Mouse (Mus musculus) forebrain, embryonic 16.5 days (tissue): ENCODE data around the gene Kif13a. TPM values are rescaled to one million over a fixed set of nuclear protein-coding genes. Genes with fewer than 3 reads are reported as not detected.

Experiments used
- ATAC-seq: fragments of 200-750 bp; cut with Nextera tagmentation; 2 replicates; pipeline ENCODE4 v1.8.0; 2017; ENCODE audit warnings: mild to moderate bottlenecking, moderate library complexity
- H3K27ac ChIP-seq: fragments of 300-500 bp; sonication (generic); 2 replicates; pipeline ENCODE4 v1.5.1; 2014; ENCODE audit warnings: low read length, control low read depth
- H3K27me3 ChIP-seq: fragments of 300-500 bp; sonication (generic); replicated peaks from 2 replicates; pipeline ENCODE4 v1.6.1; 2014; ENCODE audit warnings: low read length; ENCODE audit not compliant: control insufficient read depth, insufficient read depth
- H3K36me3 ChIP-seq: fragments of 300-500 bp; sonication (generic); 2 replicates; pipeline ENCODE4 v1.6.1; 2014; ENCODE audit not compliant: control insufficient read depth, insufficient read depth
- H3K4me1 ChIP-seq: fragments of 300-500 bp; sonication (generic); replicated peaks from 2 replicates; pipeline ENCODE4 v1.6.1; 2014; ENCODE audit warnings: low read length; ENCODE audit not compliant: control insufficient read depth, insufficient read depth
- H3K4me2 ChIP-seq: fragments of 300-500 bp; sonication (generic); 2 replicates; pipeline ENCODE4 v1.6.1; 2014; ENCODE audit warnings: mild to moderate bottlenecking, low read length, control low read depth
- H3K4me3 ChIP-seq: fragments of 300-500 bp; sonication (generic); replicated peaks from 2 replicates; pipeline ENCODE4 v1.5.1; 2014; ENCODE audit warnings: mild to moderate bottlenecking, low read length, control low read depth
- H3K9ac ChIP-seq: fragments of 300-500 bp; sonication (generic); replicated peaks from 2 replicates; pipeline ENCODE4 v1.6.1; 2014; ENCODE audit warnings: low read depth, low read length, control low read depth
- H3K9me3 ChIP-seq: fragments of 300-500 bp; sonication (generic); 2 replicates; pipeline ENCODE4 v1.6.1; 2016; ENCODE audit warnings: low read length; ENCODE audit not compliant: control insufficient read depth
- WGBS: fragments of 180-500 bp; shearing (Covaris S2); extraction: QIAGEN DNeasy Blood & Tissue Kit; methylation state at CpG from one replicate; pipeline ENCODE4 v1.1.7; 2014; 5-methylcytosine and 5-hydroxymethylcytosine counted together
- polyA plus RNA-seq: library from polyadenylated mRNA; unstranded; fragments of >200 nt; fragmentation: Nextera tagmentation; extraction: Ambion mirVana; gene quantifications from 2 replicates; pipeline ENCODE4 v1.2.1, GENCODE M21; 2015

Gene Kif13a
- polyA plus RNA-seq, 1 experiment from 2014 or later, result 5.3 TPM

GRCm38 (mm10) chr13:46793824-46794223, 135.8 kb downstream of the Kif13a start:
- Histone ChIP-seq H3K9me3 (no peaks in the 10 kb centered on the region), H3K9ac (no peak overlapping the region), H3K4me3 (no peak overlapping the region), H3K27me3 (no peaks in the 10 kb centered on the region), H3K36me3 (peaks cover 3% of the 10 kb centered on the region; the same call in 1 of the 2 replicates), H3K4me1 (no peaks in the 10 kb centered on the region), H3K27ac (no peak overlapping the region), H3K4me2 (no peak overlapping the region)
- no peak for ATAC-seq
- 73% methylated on average over 13 of the region's 13 CpGs for WGBS

GRCm38 (mm10) chr13:46788452-46788851, 141.2 kb downstream of the Kif13a start:
- Histone ChIP-seq H3K36me3 (peaks cover 5% of the 10 kb centered on the region; the same call in 1 of the 2 replicates), H3K4me2 (no peak overlapping the region), H3K9me3 (no peaks in the 10 kb centered on the region), H3K4me1 (no peaks in the 10 kb centered on the region), H3K27me3 (no peaks in the 10 kb centered on the region), H3K4me3 (no peak overlapping the region), H3K27ac (no peak overlapping the region), H3K9ac (no peak overlapping the region)
- ATAC-seq, result no peak
- WGBS, result 89% methylated on average over 8 of the region's 8 CpGs

- no peaks in the 10 kb centered on the region for H3K4me1 ChIP-seq
- no peak for ATAC-seq
- H3K27me3 ChIP-seq, result no peaks in the 10 kb centered on the region
- 95% methylated on average over 2 of the region's 2 CpGs for WGBS
- H3K4me2 ChIP-seq, result no peak overlapping the region
- no peak overlapping the region for H3K27ac ChIP-seq
- H3K9me3 ChIP-seq, result no peaks in the 10 kb centered on the region
- H3K9ac ChIP-seq, result no peak overlapping the region
- H3K36me3 ChIP-seq, result peaks cover 5% of the 10 kb centered on the region; the same call in 1 of the 2 replicates
- H3K4me3 ChIP-seq, result no peak overlapping the region
Observed at GRCm38 (mm10) chr13:46786836-46787235, 142.8 kb downstream of the Kif13a start.

GRCm38 (mm10) chr13:46786064-46786561, 143.6 kb downstream of the Kif13a start:
- Histone ChIP-seq H3K4me2 (no peak overlapping the region), H3K4me3 (no peak overlapping the region), H3K27me3 (no peaks in the 10 kb centered on the region), H3K9me3 (no peaks in the 10 kb centered on the region), H3K27ac (no peak overlapping the region), H3K36me3 (peaks cover 5% of the 10 kb centered on the region; the same call in 1 of the 2 replicates), H3K4me1 (no peaks in the 10 kb centered on the region), H3K9ac (no peak overlapping the region)
- WGBS, result 97% methylated on average over 10 of the region's 10 CpGs
- no peak for ATAC-seq

GRCm38 (mm10) chr13:46780379-46780778, 149.3 kb downstream of the Kif13a start:
- H3K4me3 ChIP-seq, result no peak overlapping the region
- H3K27me3 ChIP-seq, result no peaks in the 10 kb centered on the region
- H3K27ac ChIP-seq, result no peak overlapping the region
- H3K9ac ChIP-seq, result no peak overlapping the region
- H3K9me3 ChIP-seq, result no peaks in the 10 kb centered on the region
- 93% methylated on average over 11 of the region's 11 CpGs for WGBS
- H3K4me1 ChIP-seq, result no peaks in the 10 kb centered on the region
- no peak for ATAC-seq
- H3K36me3 ChIP-seq, result no peaks in the 10 kb centered on the region
- no peak overlapping the region for H3K4me2 ChIP-seq

- Histone ChIP-seq H3K4me2 (no peak overlapping the region), H3K36me3 (no peaks in the 10 kb centered on the region), H3K4me1 (no peaks in the 10 kb centered on the region), H3K27me3 (no peaks in the 10 kb centered on the region), H3K27ac (no peak overlapping the region), H3K4me3 (no peak overlapping the region), H3K9me3 (no peaks in the 10 kb centered on the region), H3K9ac (no peak overlapping the region)
- 76% methylated on average over 10 of the region's 10 CpGs for WGBS
- ATAC-seq, result no peak
Observed at GRCm38 (mm10) chr13:46779831-46780230, 149.8 kb downstream of the Kif13a start.

- Histone ChIP-seq H3K4me2 (no peak overlapping the region), H3K27me3 (no peaks in the 10 kb centered on the region), H3K36me3 (no peaks in the 10 kb centered on the region), H3K9me3 (no peaks in the 10 kb centered on the region), H3K27ac (no peak overlapping the region), H3K9ac (no peak overlapping the region), H3K4me1 (no peaks in the 10 kb centered on the region), H3K4me3 (no peak overlapping the region)
- ATAC-seq, result no peak
- WGBS, result 92% methylated on average over 3 of the region's 3 CpGs
Observed at GRCm38 (mm10) chr13:46777461-46777860, 152.2 kb downstream of the Kif13a start.

GRCm38 (mm10) chr13:46776636-46777305, 152.9 kb downstream of the Kif13a start:
- WGBS, result 81% methylated on average over 14 of the region's 14 CpGs
- Histone ChIP-seq H3K27ac (no peak overlapping the region), H3K9me3 (no peaks in the 10 kb centered on the region), H3K36me3 (peaks cover 4% of the 10 kb centered on the region; the same call in 1 of the 2 replicates), H3K4me3 (no peak overlapping the region), H3K27me3 (no peaks in the 10 kb centered on the region), H3K4me1 (no peaks in the 10 kb centered on the region), H3K9ac (no peak overlapping the region), H3K4me2 (no peak overlapping the region)
- ATAC-seq, result no peak

GRCm38 (mm10) chr13:46774998-46775397, 154.7 kb downstream of the Kif13a start:
- Histone ChIP-seq H3K27ac (no peak overlapping the region), H3K4me2 (no peak overlapping the region), H3K9ac (no peak overlapping the region), H3K4me3 (no peak overlapping the region), H3K9me3 (no peaks in the 10 kb centered on the region), H3K4me1 (no peaks in the 10 kb centered on the region), H3K36me3 (peaks cover 4% of the 10 kb centered on the region; the same call in 1 of the 2 replicates), H3K27me3 (no peaks in the 10 kb centered on the region)
- ATAC-seq, result no peak
- WGBS, result 93% methylated on average over 5 of the region's 5 CpGs
